Mouse (Mus musculus): Measurements from ENCODE around the gene Kcna2. TPM values are rescaled to one million over a fixed set of nuclear protein-coding genes. Genes with fewer than 3 reads are reported as not detected.

The Kcna2 gene
- polyA plus RNA-seq, 1 experiment = 73.3 TPM

- H3K4me3 ChIP-seq (replicated peaks; ENCODE audit: insufficient read depth, low read depth, low read length) = no peak overlapping the region
- no peaks in the 10 kb centered on the region; the same call in 1 of the 2 replicates for H3K27me3 ChIP-seq (ENCODE audit: control insufficient read depth, insufficient read depth, low read length)
- no peak overlapping the region for H3K27ac ChIP-seq (ENCODE audit: insufficient read depth, low read length)
- TF ChIP-seq POLR2A (IDR thresholded peaks at IDR 0.05; ENCODE audit: borderline replicate concordance, insufficient read depth, low read length) (no peak), CTCF (IDR thresholded peaks at IDR 0.05; ENCODE audit: borderline replicate concordance, insufficient read depth, low read depth, low read length) (no peak)
- no peak for DNase-seq
- H3K4me1 ChIP-seq (ENCODE audit: control insufficient read depth, insufficient read depth, low read length) = no peaks in the 10 kb centered on the region
- 100% methylated on average over 1 of the region's 1 CpGs for WGBS
These were observed 25.2 kb upstream of the Kcna2 start for GRCm38 (mm10) chr3:107075705-107076104.

- H3K27me3 ChIP-seq (ENCODE audit: control insufficient read depth, insufficient read depth, low read length) = no peaks in the 10 kb centered on the region; the same call in 1 of the 2 replicates
- TF ChIP-seq POLR2A (IDR thresholded peaks at IDR 0.05; ENCODE audit: borderline replicate concordance, insufficient read depth, low read length) = no peak
- TF ChIP-seq CTCF (IDR thresholded peaks at IDR 0.05; ENCODE audit: borderline replicate concordance, insufficient read depth, low read depth, low read length) = no peak
- no peak for DNase-seq
- 74% methylated on average over 3 of the region's 3 CpGs for WGBS
- no peaks in the 10 kb centered on the region for H3K4me1 ChIP-seq (ENCODE audit: control insufficient read depth, insufficient read depth, low read length)
- no peak overlapping the region for H3K4me3 ChIP-seq (replicated peaks; ENCODE audit: insufficient read depth, low read depth, low read length)
- no peak overlapping the region for H3K27ac ChIP-seq (ENCODE audit: insufficient read depth, low read length)
These were observed 24.3 kb upstream of the Kcna2 start for GRCm38 (mm10) chr3:107076658-107077057.

DNA sequence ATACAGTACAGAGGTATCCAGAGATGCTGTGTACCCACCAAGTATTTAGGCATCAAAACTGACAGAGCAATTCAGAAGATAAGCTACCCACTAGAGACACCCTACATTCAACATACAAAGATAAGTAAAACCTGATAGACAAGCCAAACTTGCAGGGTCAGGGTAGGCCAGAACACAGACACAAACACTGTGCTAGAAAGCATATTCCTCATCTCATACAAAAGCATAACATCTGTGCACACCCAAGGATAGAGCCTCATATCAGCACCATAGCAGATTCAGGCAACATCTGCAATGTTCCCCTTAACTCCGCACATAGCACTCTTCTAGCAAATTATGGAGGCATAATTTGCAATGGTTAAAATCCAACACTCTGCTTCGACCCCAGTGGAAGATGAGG lies 23.8 kb upstream of the Kcna2 start:
- no peak overlapping the region for H3K4me3 ChIP-seq (replicated peaks; ENCODE audit: insufficient read depth, low read depth, low read length)
- 96% methylated on average over 2 of the region's 2 CpGs for WGBS
- no peaks in the 10 kb centered on the region for H3K4me1 ChIP-seq (ENCODE audit: control insufficient read depth, insufficient read depth, low read length)
- no peak overlapping the region for H3K27ac ChIP-seq (ENCODE audit: insufficient read depth, low read length)
- DNase-seq = no peak
- H3K27me3 ChIP-seq (ENCODE audit: control insufficient read depth, insufficient read depth, low read length) = no peaks in the 10 kb centered on the region; the same call in 1 of the 2 replicates
- TF ChIP-seq CTCF (IDR thresholded peaks at IDR 0.05; ENCODE audit: borderline replicate concordance, insufficient read depth, low read depth, low read length) (no peak), POLR2A (IDR thresholded peaks at IDR 0.05; ENCODE audit: borderline replicate concordance, insufficient read depth, low read length) (no peak)

DNA sequence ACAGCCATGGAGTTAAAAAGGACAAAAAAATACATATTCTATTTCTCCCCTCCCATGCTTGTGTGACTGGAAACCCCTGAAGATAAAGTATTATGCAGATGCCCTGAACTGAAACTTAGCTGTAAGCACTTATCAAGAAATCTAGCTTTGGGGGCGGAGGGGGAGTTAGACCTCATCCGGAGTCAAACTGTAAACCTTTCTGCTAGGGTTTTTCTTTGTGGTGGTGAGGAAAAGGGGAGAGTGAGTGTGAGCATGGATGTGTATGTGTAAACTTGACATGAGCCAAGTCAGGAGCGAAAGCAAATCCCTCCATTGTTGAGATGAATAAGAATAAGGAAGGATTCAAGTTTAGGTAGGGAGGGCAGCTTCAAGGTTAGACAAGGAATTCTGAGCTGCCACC lies 20.1 kb upstream of the Kcna2 start:
- Histone ChIP-seq H3K4me1 (ENCODE audit: control insufficient read depth, insufficient read depth, low read length) (no peaks in the 10 kb centered on the region), H3K27ac (ENCODE audit: insufficient read depth, low read length) (no peak overlapping the region), H3K4me3 (replicated peaks; ENCODE audit: insufficient read depth, low read depth, low read length) (no peak overlapping the region), H3K27me3 (ENCODE audit: control insufficient read depth, insufficient read depth, low read length) (no peaks in the 10 kb centered on the region)
- no peak for TF ChIP-seq POLR2A (IDR thresholded peaks at IDR 0.05; ENCODE audit: borderline replicate concordance, insufficient read depth, low read length)
- no peak for TF ChIP-seq CTCF (IDR thresholded peaks at IDR 0.05; ENCODE audit: borderline replicate concordance, insufficient read depth, low read depth, low read length)
- no peak for DNase-seq
- 96% methylated on average over 3 of the region's 3 CpGs for WGBS

DNA sequence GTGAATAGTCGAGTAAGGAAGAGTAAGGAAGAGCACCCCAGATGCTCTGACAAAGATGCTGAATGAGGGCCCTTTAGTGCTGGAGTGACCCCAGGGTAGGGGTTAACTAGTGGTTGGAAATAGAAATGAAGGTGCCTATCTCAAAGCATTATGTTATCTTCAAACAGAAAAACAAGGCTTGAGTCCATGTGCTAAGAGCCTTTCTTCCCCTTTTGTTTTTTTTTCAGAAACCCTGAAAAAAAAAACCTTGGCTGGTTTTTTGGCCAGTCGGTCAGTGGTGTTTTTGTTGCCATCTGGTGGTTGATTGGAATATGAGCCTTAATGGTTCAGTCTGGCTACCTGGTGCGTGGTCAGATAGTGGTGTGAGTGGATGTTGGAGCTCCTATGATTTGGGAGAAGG lies 19.7 kb upstream of the Kcna2 start:
- Histone ChIP-seq H3K4me1 (ENCODE audit: control insufficient read depth, insufficient read depth, low read length) (no peaks in the 10 kb centered on the region), H3K27ac (ENCODE audit: insufficient read depth, low read length) (no peak overlapping the region), H3K27me3 (ENCODE audit: control insufficient read depth, insufficient read depth, low read length) (no peaks in the 10 kb centered on the region), H3K4me3 (replicated peaks; ENCODE audit: insufficient read depth, low read depth, low read length) (no peak overlapping the region)
- WGBS = 24% methylated on average over 3 of the region's 3 CpGs
- peak; percentile 22 to 57 for DNase-seq
- TF ChIP-seq CTCF (IDR thresholded peaks at IDR 0.05; ENCODE audit: borderline replicate concordance, insufficient read depth, low read depth, low read length) (peak; percentile 53; the same call in 1 of the 2 replicates), POLR2A (IDR thresholded peaks at IDR 0.05; ENCODE audit: borderline replicate concordance, insufficient read depth, low read length) (no peak)

DNA sequence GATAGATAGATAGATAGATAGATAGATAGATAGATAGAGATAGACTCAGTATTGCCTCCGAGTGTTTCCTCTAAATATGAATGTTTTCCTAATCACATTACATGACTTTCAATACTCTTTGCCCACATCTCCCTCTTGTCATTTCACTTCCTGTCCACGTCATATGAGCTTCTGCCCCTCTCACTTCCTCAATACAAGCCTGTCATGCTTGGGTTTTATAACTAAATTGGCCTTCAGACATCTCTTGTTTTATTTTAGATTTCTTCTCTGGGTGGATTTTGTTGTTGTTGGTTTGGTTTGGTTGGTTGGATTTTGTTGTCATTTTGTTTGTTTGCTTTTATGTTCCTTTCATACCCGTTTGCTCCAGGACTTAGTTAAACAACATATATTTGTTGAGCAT lies 16.4 kb upstream of the Kcna2 start:
- no peaks in the 10 kb centered on the region for H3K27me3 ChIP-seq (ENCODE audit: control insufficient read depth, insufficient read depth, low read length)
- peaks cover 7% of the 10 kb centered on the region for H3K4me1 ChIP-seq (ENCODE audit: control insufficient read depth, insufficient read depth, low read length)
- 84% methylated on average over 3 of the region's 3 CpGs for WGBS
- H3K4me3 ChIP-seq (replicated peaks; ENCODE audit: insufficient read depth, low read depth, low read length) = no peak overlapping the region
- H3K27ac ChIP-seq (ENCODE audit: insufficient read depth, low read length) = no peak overlapping the region
- DNase-seq = no peak
- TF ChIP-seq POLR2A (IDR thresholded peaks at IDR 0.05; ENCODE audit: borderline replicate concordance, insufficient read depth, low read length) (no peak), CTCF (IDR thresholded peaks at IDR 0.05; ENCODE audit: borderline replicate concordance, insufficient read depth, low read depth, low read length) (no peak)

DNA sequence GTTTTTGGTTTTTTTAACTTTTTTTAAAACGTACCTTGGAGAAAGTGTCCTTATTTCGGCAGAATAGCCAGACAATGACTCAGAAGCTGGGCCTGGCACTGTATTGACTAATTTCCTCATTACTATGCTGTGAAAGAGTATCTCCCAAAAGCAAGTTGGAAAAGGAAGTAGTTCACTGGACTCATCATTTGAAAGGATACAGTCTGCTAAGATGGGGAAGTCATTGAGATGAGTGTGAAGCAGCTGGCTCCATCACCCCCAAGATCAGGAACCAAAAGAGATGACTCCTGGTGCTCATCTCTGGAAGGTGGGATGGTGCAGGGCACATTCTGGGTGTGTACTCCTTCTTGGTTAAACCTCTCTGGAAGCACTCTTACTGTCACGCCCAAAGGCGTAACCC lies 13.5 kb upstream of the Kcna2 start:
- no peaks in the 10 kb centered on the region for H3K27me3 ChIP-seq (ENCODE audit: control insufficient read depth, insufficient read depth, low read length)

GRCm38 (mm10) chr3:107088820-107089219 lies 12.1 kb upstream of the Kcna2 start:
- no peak for TF ChIP-seq POLR2A (IDR thresholded peaks at IDR 0.05; ENCODE audit: borderline replicate concordance, insufficient read depth, low read length)
- no peak for TF ChIP-seq CTCF (IDR thresholded peaks at IDR 0.05; ENCODE audit: borderline replicate concordance, insufficient read depth, low read depth, low read length)
- Histone ChIP-seq H3K27me3 (ENCODE audit: control insufficient read depth, insufficient read depth, low read length) (no peaks in the 10 kb centered on the region), H3K27ac (ENCODE audit: insufficient read depth, low read length) (no peak overlapping the region), H3K4me1 (ENCODE audit: control insufficient read depth, insufficient read depth, low read length) (peaks cover 26% of the 10 kb centered on the region), H3K4me3 (replicated peaks; ENCODE audit: insufficient read depth, low read depth, low read length) (no peak overlapping the region)
- 77% methylated on average over 3 of the region's 3 CpGs for WGBS
- no peak for DNase-seq

More for the DNA sequence above, 13.5 kb upstream of the Kcna2 start:
- no peak for DNase-seq
- Histone ChIP-seq H3K4me3 (replicated peaks; ENCODE audit: insufficient read depth, low read depth, low read length) (no peak overlapping the region), H3K4me1 (ENCODE audit: control insufficient read depth, insufficient read depth, low read length) (peaks cover 23% of the 10 kb centered on the region), H3K27ac (ENCODE audit: insufficient read depth, low read length) (no peak overlapping the region)
- WGBS = 97% methylated on average over 4 of the region's 4 CpGs
- TF ChIP-seq CTCF (IDR thresholded peaks at IDR 0.05; ENCODE audit: borderline replicate concordance, insufficient read depth, low read depth, low read length) = no peak
- TF ChIP-seq POLR2A (IDR thresholded peaks at IDR 0.05; ENCODE audit: borderline replicate concordance, insufficient read depth, low read length) = no peak
